Mouse (Mus musculus) small intestine, adult 2 months (tissue): ENCODE data around the gene Kdelr1. TPM values are rescaled to one million over a fixed set of nuclear protein-coding genes. Genes with fewer than 3 reads are reported as not detected.
A peak's percentile ranks its signal among the peaks of the same experiment; 100 is the strongest.

Source experiments
- H3K27ac ChIP-seq: fragments of 200-500 bp; 2 replicates; pipeline ENCODE4 v1.5.1; 2012; ENCODE audit warnings: low read depth, low read length, control low read depth, inconsistent platforms; ENCODE audit not compliant: insufficient read depth
- H3K27me3 ChIP-seq: fragments of 200-500 bp; 2 replicates; pipeline ENCODE4 v1.6.1; 2012; ENCODE audit warnings: mild to moderate bottlenecking, moderate library complexity, low read length, inconsistent platforms; ENCODE audit not compliant: control insufficient read depth, insufficient read depth
- H3K36me3 ChIP-seq: fragments of 200-500 bp; 2 replicates; pipeline ENCODE4 v1.6.1; 2012; ENCODE audit warnings: mild to moderate bottlenecking, low read length, control low read depth, inconsistent platforms; ENCODE audit not compliant: control insufficient read depth, insufficient read depth
- H3K4me1 ChIP-seq: fragments of 200-500 bp; 2 replicates; pipeline ENCODE4 v1.6.1; 2012; ENCODE audit warnings: low read length, inconsistent platforms, mixed read lengths; ENCODE audit not compliant: control insufficient read depth, insufficient read depth, insufficient read length
- H3K4me3 ChIP-seq: fragments of 200-500 bp; 2 replicates; pipeline ENCODE4 v1.5.1; 2012; ENCODE audit warnings: low read depth, mild to moderate bottlenecking, control low read depth, inconsistent platforms, low read length, moderate library complexity
- CTCF ChIP-seq: fragments of 200-500 bp; IDR thresholded peaks from 2 replicates; pipeline ENCODE4 v1.5.1; 2012; ENCODE audit warnings: low read depth, mild to moderate bottlenecking, control low read depth, inconsistent platforms, low read length, moderate library complexity, mixed read lengths; ENCODE audit not compliant: insufficient replicate concordance, insufficient read length; ENCODE audit errors: extremely low read depth
- POLR2A ChIP-seq: fragments of 200-500 bp; IDR thresholded peaks from 2 replicates; pipeline ENCODE4 v1.6.1; 2012; ENCODE audit warnings: low read depth, mild to moderate bottlenecking, control low read depth, inconsistent platforms, low read length, moderate library complexity
- WGBS: fragments of 180-500 bp; shearing (Covaris S2); methylation state at CpG from one replicate; pipeline ENCODE4 v1.1.7; 2018; 5-methylcytosine and 5-hydroxymethylcytosine counted together
- polyA plus RNA-seq: library from polyadenylated mRNA; depleted of rRNA; stranded (reverse); fragments of >200 nt; gene quantifications from 2 replicates; pipeline ENCODE4 v1.2.3, GENCODE M21; 2012

The Kdelr1 gene
- polyA plus RNA-seq, 1 experiment, result 333 TPM

DNA sequence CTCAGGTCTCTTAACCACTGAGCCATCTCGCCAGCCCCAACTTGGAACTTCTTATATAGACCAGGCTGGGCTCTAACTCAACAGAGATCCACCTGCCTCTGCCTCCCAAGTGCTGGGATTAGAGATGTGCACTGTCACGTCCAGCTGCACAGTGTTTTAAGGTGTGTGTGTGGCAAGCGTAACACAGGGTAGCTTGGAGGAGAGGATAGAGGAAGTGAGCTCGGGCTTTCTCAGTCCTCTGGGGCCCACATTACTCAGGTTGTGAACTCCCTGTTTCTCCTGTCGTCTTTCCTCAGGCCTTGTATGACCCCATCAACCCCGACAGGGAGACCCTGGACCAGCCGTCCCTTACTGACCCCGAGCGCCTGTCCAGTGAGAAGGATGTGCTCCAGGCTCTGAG, 34.0 kb downstream of the Kdelr1 start:
- WGBS, result 92% methylated on average over 9 of the region's 9 CpGs
- H3K4me1 ChIP-seq, result peaks cover 5% of the 10 kb centered on the region; the same call in 1 of the 2 replicates
- H3K27me3 ChIP-seq, result no peaks in the 10 kb centered on the region
- H3K27ac ChIP-seq, result no peak overlapping the region
- no peak for TF ChIP-seq CTCF
- TF ChIP-seq POLR2A, result no peak
- peaks cover 19% of the 10 kb centered on the region for H3K36me3 ChIP-seq
- no peak overlapping the region for H3K4me3 ChIP-seq

DNA sequence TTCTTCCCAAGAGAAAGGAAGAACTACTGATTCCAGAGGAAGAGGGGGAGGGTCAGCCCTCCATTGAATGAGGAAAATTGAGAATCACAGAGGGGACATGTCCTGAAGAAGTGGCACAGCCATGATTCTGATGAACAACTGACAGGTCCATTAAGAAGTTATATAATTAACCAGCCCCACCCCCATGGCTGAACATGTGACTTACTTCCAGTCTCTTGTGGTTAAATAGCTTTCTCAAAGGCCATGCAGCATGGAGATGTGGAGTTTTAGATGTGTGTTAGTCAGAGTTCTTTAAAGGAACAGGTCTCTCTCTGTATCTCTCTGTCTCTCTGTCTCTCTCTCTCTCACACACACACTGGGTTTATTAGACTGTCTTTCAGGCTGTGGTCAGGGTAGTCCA, 35.8 kb downstream of the Kdelr1 start:
- no peak overlapping the region for H3K27ac ChIP-seq
- H3K27me3 ChIP-seq, result no peaks in the 10 kb centered on the region
- peaks cover 22% of the 10 kb centered on the region for H3K36me3 ChIP-seq
- H3K4me3 ChIP-seq, result no peak overlapping the region
- no peak for TF ChIP-seq CTCF
- no peak for TF ChIP-seq POLR2A
- H3K4me1 ChIP-seq, result peaks cover 5% of the 10 kb centered on the region; the same call in 1 of the 2 replicates

GRCm38 (mm10) chr7:45909145-45909544, 36.6 kb downstream of the Kdelr1 start:
- WGBS, result 95% methylated on average over 16 of the region's 16 CpGs
- peaks cover 5% of the 10 kb centered on the region; the same call in 1 of the 2 replicates for H3K4me1 ChIP-seq
- H3K27ac ChIP-seq, result no peak overlapping the region
- no peak for TF ChIP-seq POLR2A
- TF ChIP-seq CTCF, result no peak
- no peaks in the 10 kb centered on the region for H3K27me3 ChIP-seq
- H3K4me3 ChIP-seq, result no peak overlapping the region
- peaks cover 24% of the 10 kb centered on the region for H3K36me3 ChIP-seq

- TF ChIP-seq CTCF (no peak), POLR2A (no peak)
- Histone ChIP-seq H3K4me3 (no peak overlapping the region), H3K4me1 (peaks cover 26% of the 10 kb centered on the region), H3K36me3 (peaks cover 19% of the 10 kb centered on the region), H3K27ac (no peak overlapping the region), H3K27me3 (no peaks in the 10 kb centered on the region)
- 92% methylated on average over 6 of the region's 6 CpGs for WGBS
Measured at GRCm38 (mm10) chr7:45914067-45914466, 41.5 kb downstream of the Kdelr1 start.

GRCm38 (mm10) chr7:45915011-45915410, 42.4 kb downstream of the Kdelr1 start:
- Histone ChIP-seq H3K4me1 (peaks cover 25% of the 10 kb centered on the region), H3K4me3 (no peak overlapping the region), H3K27ac (no peak overlapping the region), H3K27me3 (no peaks in the 10 kb centered on the region), H3K36me3 (peaks cover 9% of the 10 kb centered on the region)
- 68% methylated on average over 5 of the region's 5 CpGs for whole genome bisulfite sequencing
- TF ChIP-seq CTCF (no peak), POLR2A (no peak)

DNA sequence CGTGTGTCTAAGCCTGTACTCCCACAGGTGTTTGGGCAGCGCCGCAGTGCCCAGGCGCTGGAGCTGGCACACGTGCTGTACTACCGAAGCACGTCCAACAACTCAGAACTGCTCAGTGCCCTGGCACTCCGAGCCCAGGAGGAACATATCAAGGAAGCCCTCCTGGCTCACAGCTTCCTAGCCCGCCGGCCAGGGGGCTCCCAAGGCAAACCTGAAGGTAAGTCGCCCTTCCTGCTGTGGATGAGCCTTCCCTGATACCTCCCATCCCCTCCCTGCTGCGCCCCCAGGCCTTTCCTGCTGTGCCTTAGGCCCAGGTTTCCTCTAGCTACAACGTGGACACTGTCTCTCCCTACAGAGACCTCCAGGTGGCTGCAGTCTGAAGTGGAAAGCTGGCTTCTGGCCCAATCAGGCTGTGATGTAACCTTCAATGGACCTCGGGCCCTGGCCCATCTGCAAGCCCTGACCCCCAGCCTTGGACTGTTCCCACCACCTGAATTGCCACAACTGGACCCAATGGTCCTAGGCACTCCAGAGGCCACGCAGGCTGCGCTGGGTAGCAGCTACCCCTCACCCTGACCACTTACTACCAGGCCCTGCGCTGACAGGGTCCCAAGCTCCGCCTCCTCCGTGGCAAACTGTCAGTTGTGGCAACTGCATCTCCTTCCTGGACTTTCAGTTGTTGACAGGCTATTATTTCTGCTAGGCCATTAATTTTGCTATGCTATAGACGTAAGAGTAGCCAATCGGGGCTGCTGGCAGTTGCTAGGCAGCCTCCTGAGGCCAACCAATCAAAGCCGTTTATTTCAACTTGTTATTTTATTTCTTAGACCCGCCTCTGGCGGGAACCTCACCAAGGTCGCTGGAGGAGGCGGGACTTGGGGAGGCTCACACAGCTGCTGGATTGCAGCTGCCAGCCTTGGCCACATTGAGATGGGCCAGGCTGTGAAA, 43.8 kb downstream of the Kdelr1 start:
- 29% methylated on average over 26 of the region's 26 CpGs for WGBS
- TF ChIP-seq CTCF, result no peak
- TF ChIP-seq POLR2A, result no peak
- H3K4me1 ChIP-seq, result peaks cover 27% of the 10 kb centered on the region
- H3K4me3 ChIP-seq, result peak overlapping the region; percentile 52
- no peaks in the 10 kb centered on the region for H3K27me3 ChIP-seq
- H3K27ac ChIP-seq, result peak overlapping the region; percentile 42; the same call in 1 of the 2 replicates
- peaks cover 5% of the 10 kb centered on the region for H3K36me3 ChIP-seq

GRCm38 (mm10) chr7:45917004-45917704, 44.6 kb downstream of the Kdelr1 start:
- WGBS, result 13% methylated on average over 13 of the region's 13 CpGs

More at GRCm38 (mm10) chr7:45917004-45917704, 44.6 kb downstream of the Kdelr1 start:
- H3K4me3 ChIP-seq, result peak overlapping the region; percentile 14; the same call in 1 of the 2 replicates
- peaks cover 2% of the 10 kb centered on the region for H3K36me3 ChIP-seq
- H3K27ac ChIP-seq, result peak overlapping the region; percentile 73
- no peak for TF ChIP-seq CTCF
- TF ChIP-seq POLR2A, result no peak
- H3K27me3 ChIP-seq, result no peaks in the 10 kb centered on the region
- peaks cover 30% of the 10 kb centered on the region for H3K4me1 ChIP-seq
